Mouse (Mus musculus) embryonic facial prominence, embryonic 11.5 days (tissue): ENCODE data around the gene Timm8a1. TPM values are rescaled to one million over a fixed set of nuclear protein-coding genes. Genes with fewer than 3 reads are reported as not detected.
A peak's percentile ranks its signal among the peaks of the same experiment; 100 is the strongest.
"Not testable (repeated sequence)": the region's sequence is repeated elsewhere in the genome, so short reads cannot be mapped to it uniquely, and the experiment has no call there.

Source experiments
- ATAC-seq: fragments of 200-750 bp; cut with Nextera tagmentation; replicated peaks from 2 replicates; pipeline ENCODE4 v1.8.0; 2017; ENCODE audit warnings: low read depth; ENCODE audit not compliant: insufficient number of reproducible peaks, low FRiP score, low TSS enrichment
- DNase-seq: peaks from one replicate; pipeline ENCODE4 v3.0.0-alpha.2; 2015; ENCODE audit warnings: low spot score
- H3K27ac ChIP-seq: fragments of 300-500 bp; sonication (generic); replicated peaks from 2 replicates; pipeline ENCODE4 v1.5.1; 2014; ENCODE audit warnings: mild to moderate bottlenecking, low read depth, low read length, control low read depth
- H3K27me3 ChIP-seq: fragments of 300-500 bp; sonication (generic); 2 replicates; pipeline ENCODE4 v1.6.1; 2014; ENCODE audit warnings: mild to moderate bottlenecking, low read length, moderate library complexity, mixed read lengths; ENCODE audit not compliant: control insufficient read depth, insufficient read depth
- H3K36me3 ChIP-seq: fragments of 300-500 bp; sonication (generic); replicated peaks from 2 replicates; pipeline ENCODE4 v1.6.1; 2014; ENCODE audit warnings: low read depth, mild to moderate bottlenecking, low read length, moderate library complexity, mixed read lengths; ENCODE audit not compliant: control insufficient read depth, insufficient read depth
- H3K4me1 ChIP-seq: fragments of 300-500 bp; sonication (generic); 2 replicates; pipeline ENCODE4 v1.6.1; 2014; ENCODE audit warnings: low read length, mixed read lengths; ENCODE audit not compliant: control insufficient read depth, insufficient read depth
- H3K4me2 ChIP-seq: fragments of 300-500 bp; sonication (generic); 2 replicates; pipeline ENCODE4 v1.6.1; 2014; ENCODE audit warnings: low read depth, mild to moderate bottlenecking, control low read depth, low read length, moderate library complexity
- H3K4me3 ChIP-seq: fragments of 300-500 bp; sonication (generic); 2 replicates; pipeline ENCODE4 v1.5.1; 2014; ENCODE audit warnings: low read depth, low read length, control low read depth
- H3K9ac ChIP-seq: fragments of 300-500 bp; sonication (generic); replicated peaks from 2 replicates; pipeline ENCODE4 v1.6.1; 2014; ENCODE audit warnings: mild to moderate bottlenecking, control low read depth, low read length
- H3K9me3 ChIP-seq: fragments of 300-500 bp; sonication (generic); replicated peaks from 2 replicates; pipeline ENCODE4 v1.6.1; 2016; ENCODE audit warnings: mild to moderate bottlenecking, low read length, inconsistent platforms, mixed read lengths; ENCODE audit not compliant: control insufficient read depth
- WGBS: fragments of 180-500 bp; shearing (Covaris S2); extraction: QIAGEN DNeasy Blood & Tissue Kit; methylation state at CpG from one replicate; pipeline ENCODE4 v1.1.7; 2014; 5-methylcytosine and 5-hydroxymethylcytosine counted together
- polyA plus RNA-seq: library from polyadenylated mRNA; unstranded; fragments of >200 nt; fragmentation: Nextera tagmentation; extraction: Ambion mirVana; gene quantifications from 2 replicates; pipeline ENCODE4 v1.2.1, GENCODE M21; 2014

Timm8a1 gene
- polyA plus RNA-seq, 1 experiment from 2014 or later, result 91.8 TPM

DNA sequence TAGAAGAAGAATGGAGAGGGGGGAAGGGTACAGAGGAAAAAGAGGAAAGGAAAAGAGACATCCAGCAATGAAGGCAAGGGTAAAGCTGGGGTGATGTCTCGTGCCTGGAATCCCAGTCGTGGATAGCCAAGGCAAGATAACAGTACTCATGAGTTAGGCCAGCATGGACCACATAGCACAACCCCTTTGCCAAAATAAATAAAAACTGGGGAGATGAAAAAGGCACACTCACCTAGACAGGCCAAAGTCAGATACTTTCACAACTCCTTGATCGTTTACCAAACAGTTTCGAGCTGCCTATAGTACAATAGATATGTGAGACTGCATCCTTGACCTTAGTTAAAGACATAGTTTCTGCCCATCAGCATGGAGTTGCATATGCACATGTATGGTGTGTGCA is 5.7 kb upstream of the Timm8a1 start:
- H3K36me3 ChIP-seq, result no peaks in the 10 kb centered on the region
- H3K9me3 ChIP-seq, result no peaks in the 10 kb centered on the region
- ATAC-seq, result no peak
- no peak overlapping the region for H3K9ac ChIP-seq
- no peaks in the 10 kb centered on the region for H3K4me1 ChIP-seq
- no peak overlapping the region for H3K4me2 ChIP-seq
- 90% methylated on average over 4 of the region's 4 CpGs for WGBS
- no peak for DNase-seq
- no peak overlapping the region for H3K4me3 ChIP-seq
- H3K27ac ChIP-seq, result no peak overlapping the region
- no peaks in the 10 kb centered on the region for H3K27me3 ChIP-seq

DNA sequence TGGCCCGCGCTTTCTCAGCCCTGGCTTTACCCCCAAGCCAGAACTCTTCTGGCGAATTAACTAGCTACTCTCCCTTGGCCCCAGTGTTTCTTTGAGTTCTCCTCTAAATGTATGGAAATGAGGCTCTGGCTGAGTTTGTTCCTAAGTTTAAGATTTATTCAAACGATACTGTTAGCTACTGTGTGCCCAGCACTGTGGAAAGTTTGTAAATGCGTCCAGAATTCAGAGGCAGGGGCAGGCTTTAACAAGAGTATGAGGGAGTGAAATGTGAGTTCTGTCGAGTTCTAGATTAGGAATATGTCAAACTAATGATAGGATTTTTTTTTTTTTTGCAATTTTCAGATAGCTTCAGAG is 267 bp upstream of the Timm8a1 start:
- H3K4me1 ChIP-seq, result no peaks in the 10 kb centered on the region
- H3K27ac ChIP-seq, result peak overlapping the region; percentile 65; the same call in 1 of the 2 replicates
- H3K27me3 ChIP-seq, result no peaks in the 10 kb centered on the region
- DNase-seq (no peak), ATAC-seq (peak; percentile 42; the same call in 1 of the 2 replicates)
- H3K4me3 ChIP-seq, result peak overlapping the region; percentile 41
- H3K4me2 ChIP-seq, result peak overlapping the region; percentile 2; the same call in 1 of the 2 replicates
- WGBS, result 18% methylated on average over 6 of the region's 6 CpGs
- H3K9me3 ChIP-seq, result no peaks in the 10 kb centered on the region
- H3K9ac ChIP-seq, result peak overlapping the region; percentile 60
- H3K36me3 ChIP-seq, result no peaks in the 10 kb centered on the region

DNA sequence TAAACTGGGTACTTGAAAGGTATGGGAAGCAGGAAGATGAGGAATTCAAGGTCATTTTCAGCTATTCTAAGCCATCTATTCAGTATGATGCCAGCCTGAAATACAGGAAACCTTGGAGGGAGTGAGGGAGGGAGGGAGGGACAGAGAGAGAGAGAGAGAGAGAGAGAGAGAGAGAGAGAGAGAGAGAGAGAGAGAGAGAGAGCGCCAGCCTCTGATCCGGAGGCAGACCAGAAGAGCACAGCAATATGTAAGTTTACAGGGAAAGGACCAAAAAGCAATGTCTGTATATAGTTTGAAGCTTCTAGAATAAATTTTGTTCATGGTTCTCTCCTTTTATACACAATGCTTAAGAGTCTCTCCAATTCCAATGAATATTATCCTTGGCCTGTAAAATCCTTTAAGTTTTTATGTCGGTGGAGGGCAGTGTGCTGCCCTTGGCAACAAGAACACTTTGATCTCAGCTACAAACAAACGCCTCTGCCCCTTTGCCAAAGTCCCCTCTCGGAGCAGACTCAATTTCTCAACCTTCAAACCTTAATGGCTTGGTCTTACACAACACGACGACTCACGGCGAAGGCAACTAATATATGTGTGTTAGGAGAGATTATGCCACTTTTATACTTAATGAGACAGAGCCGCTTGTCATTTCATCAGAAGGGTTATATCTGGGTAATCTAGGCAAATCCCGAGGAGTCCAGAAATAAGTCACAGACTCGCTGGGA is 1.1 kb downstream of the Timm8a1 start:
- H3K27me3 ChIP-seq, result no peaks in the 10 kb centered on the region
- H3K36me3 ChIP-seq, result no peaks in the 10 kb centered on the region
- peak overlapping the region; percentile 48 for H3K9ac ChIP-seq
- H3K4me3 ChIP-seq, result peak overlapping the region; percentile 41
- H3K9me3 ChIP-seq, result no peaks in the 10 kb centered on the region
- WGBS, result 20% methylated on average over 12 of the region's 12 CpGs
- peak overlapping the region; percentile 49 for H3K4me2 ChIP-seq
- H3K27ac ChIP-seq, result no peak overlapping the region
- DNase-seq (peak; percentile 11), ATAC-seq (0 out of 2 replicates have a peak, but pooled peaks have one; percentile 21)
- H3K4me1 ChIP-seq, result no peaks in the 10 kb centered on the region

DNA sequence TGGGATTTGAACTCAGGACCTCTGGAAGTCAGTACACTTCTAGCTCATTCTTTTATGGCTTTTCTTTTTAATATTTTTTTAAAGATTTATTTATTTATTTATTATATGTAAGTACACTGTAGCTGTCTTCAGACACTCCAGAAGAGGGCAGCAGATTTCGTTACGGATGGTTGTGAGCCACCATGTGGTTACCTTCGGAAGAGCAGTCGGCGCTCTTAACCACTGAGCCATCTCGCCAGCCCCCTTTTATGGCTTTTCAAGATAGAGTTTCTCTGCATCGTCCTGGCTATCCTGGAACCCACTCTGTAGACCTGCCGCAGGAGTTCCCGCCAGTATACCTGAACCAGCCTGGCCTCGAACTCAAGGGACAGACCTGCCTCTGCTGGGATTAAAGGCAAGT is 1.9 kb downstream of the Timm8a1 start:
- H3K4me3 ChIP-seq, result not testable (repeated sequence)

DNA sequence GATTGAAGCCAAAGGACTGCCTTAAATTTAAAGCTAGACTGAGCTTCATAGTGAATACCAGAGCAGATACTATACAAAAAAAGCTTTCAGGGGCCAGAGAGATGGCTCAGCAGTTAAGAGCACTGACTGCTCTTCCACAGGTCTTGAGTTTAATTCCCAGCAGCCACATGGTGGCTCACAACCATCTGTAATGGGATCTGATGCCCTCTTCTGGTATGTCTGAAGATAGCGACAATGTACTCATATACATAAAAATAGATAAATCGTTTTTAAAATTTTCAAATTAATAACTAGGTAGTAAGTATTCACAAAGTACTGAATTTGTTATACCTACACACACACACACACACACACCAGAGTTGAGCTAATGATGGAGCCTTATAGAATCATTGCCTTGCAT is 8.3 kb downstream of the Timm8a1 start:
- no peaks in the 10 kb centered on the region for H3K27me3 ChIP-seq
- DNase-seq, result no peak
- no peaks in the 10 kb centered on the region for H3K36me3 ChIP-seq
- no peaks in the 10 kb centered on the region for H3K9me3 ChIP-seq
- H3K27ac ChIP-seq, result no peak overlapping the region
- no peaks in the 10 kb centered on the region for H3K4me1 ChIP-seq
- no peak for ATAC-seq
- no peak overlapping the region for H3K9ac ChIP-seq
- no peak overlapping the region for H3K4me3 ChIP-seq
- H3K4me2 ChIP-seq, result no peak overlapping the region
- 76% methylated on average over 2 of the region's 2 CpGs for WGBS

More for the DNA sequence above, 1.9 kb downstream of the Timm8a1 start:
- H3K4me1 ChIP-seq, H3K27me3 ChIP-seq, ATAC-seq, H3K9me3 ChIP-seq, H3K27ac ChIP-seq, H3K4me2 ChIP-seq, DNase-seq, H3K36me3 ChIP-seq, H3K9ac ChIP-seq: not testable (repeated sequence)
- 80% methylated on average over 10 of the region's 10 CpGs for WGBS

DNA sequence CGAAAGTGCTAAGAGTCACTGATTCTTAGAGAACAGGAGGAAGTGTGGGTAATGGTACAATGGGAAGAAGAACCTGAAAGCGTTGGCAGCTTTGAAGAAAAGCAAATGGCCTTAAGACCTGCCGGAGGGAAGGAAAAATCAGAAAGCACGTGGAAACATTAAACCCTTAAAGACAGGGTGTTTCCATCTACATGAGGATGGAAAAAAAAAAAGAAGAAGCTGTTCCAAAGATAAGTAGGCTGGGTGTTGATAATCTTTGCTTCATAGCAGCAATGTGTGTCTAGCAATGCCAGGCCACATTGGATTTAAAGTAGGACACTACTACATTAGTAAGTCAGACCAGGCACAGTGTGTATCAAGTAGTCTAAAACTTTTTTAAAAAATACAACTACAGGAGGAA is 16.4 kb downstream of the Timm8a1 start:
- Histone ChIP-seq H3K4me3 (no peak overlapping the region), H3K36me3 (no peaks in the 10 kb centered on the region), H3K27ac (no peak overlapping the region), H3K4me1 (no peaks in the 10 kb centered on the region), H3K4me2 (no peak overlapping the region), H3K9me3 (no peaks in the 10 kb centered on the region), H3K27me3 (no peaks in the 10 kb centered on the region), H3K9ac (no peak overlapping the region)
- no peak for ATAC-seq
- 75% methylated on average over 4 of the region's 4 CpGs for WGBS
- no peak for DNase-seq

DNA sequence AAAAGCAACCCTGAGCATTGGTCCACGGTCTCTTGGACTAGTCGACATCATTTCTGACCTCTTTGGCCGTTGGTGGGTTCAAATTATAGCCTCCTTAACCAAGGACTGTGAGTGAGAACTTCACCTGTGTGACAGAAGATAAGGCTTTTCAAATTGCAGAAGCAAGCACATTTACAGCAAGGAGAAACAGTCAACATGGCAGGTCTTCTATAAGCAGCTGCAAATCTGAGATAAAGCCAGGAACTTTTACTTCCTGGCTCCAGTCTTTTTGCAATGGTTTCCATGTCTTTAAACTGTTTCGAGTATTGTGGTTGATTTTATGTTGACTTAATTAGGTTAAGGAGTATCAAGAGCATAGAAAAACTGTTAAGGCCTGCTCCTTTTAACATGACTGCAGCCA is 17.9 kb downstream of the Timm8a1 start:
- no peak overlapping the region for H3K9ac ChIP-seq
- DNase-seq (no peak), ATAC-seq (no peak)
- H3K4me2 ChIP-seq, result no peak overlapping the region
- H3K9me3 ChIP-seq, result no peaks in the 10 kb centered on the region
- H3K27me3 ChIP-seq, result no peaks in the 10 kb centered on the region
- H3K36me3 ChIP-seq, result no peaks in the 10 kb centered on the region
- H3K27ac ChIP-seq, result no peak overlapping the region
- H3K4me3 ChIP-seq, result no peak overlapping the region
- H3K4me1 ChIP-seq, result no peaks in the 10 kb centered on the region
- WGBS, result 71% methylated on average over 4 of the region's 4 CpGs

DNA sequence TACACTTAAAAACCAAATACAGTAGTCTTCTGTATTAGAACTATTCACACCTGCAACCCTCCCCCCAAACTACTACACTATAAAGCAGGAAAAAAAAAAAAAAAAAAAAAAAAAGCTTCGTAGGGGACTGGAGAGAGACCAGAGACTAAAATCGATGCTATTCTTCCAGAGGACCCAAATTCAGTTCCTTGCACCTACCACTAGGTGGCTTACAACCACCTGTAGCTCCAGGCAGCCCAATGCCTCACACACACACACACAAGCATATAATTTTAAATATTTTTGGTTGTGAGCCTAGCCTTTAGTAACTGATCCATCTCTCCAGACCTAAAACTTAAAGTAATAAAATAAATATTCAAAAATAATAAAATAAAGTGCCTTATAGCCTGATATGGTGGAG is 32.2 kb downstream of the Timm8a1 start:
- ATAC-seq (no peak), DNase-seq (peak; percentile 12)
- Histone ChIP-seq H3K27ac (no peak overlapping the region), H3K4me1 (no peaks in the 10 kb centered on the region), H3K9ac (no peak overlapping the region), H3K36me3 (no peaks in the 10 kb centered on the region), H3K27me3 (no peaks in the 10 kb centered on the region), H3K4me3 (no peak overlapping the region), H3K4me2 (no peak overlapping the region), H3K9me3 (no peaks in the 10 kb centered on the region)
- 42% methylated on average over 2 of the region's 2 CpGs for WGBS
